Comparison of ENCODE assay signal across 8 mouse cellular contexts in the genomic region with DNA sequence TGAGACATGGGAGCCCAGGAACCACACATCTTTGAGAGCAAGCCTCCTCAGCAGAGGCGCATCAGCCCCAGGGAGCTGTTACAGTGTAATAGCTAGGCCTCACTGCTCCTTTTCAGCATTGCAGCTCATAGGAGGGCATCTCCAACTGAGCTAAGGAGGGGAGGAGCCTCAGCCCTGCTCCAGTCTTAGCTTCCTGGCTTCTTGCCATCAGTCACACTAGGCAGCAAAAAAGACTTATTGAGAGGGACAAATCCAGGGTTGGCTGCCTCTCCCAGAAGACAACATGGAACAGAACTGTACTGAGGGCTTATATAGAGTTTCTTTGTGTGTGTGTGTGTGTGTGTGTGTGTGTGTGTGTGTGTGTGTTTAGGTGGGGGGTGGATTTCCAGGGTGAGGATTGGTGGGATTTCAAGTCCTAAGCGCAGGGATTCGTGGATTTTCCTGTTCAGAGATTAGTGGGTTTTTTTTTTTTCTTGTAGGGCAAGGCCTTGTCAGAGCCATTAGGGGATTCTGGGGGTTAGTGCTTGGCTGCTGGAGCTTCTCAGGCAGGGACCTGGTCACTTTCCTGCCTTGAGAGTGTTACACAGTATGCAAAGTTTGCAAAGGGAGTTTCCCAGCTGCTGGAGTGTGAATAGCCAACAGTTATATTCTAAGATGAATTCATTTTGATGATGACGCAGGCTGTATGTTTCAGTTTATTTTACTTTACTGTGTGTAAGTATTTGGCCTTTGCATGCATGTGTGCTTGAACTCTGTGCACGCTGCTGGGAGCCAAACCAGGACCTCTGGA. TPM values are rescaled to one million over a fixed set of nuclear protein-coding genes. Genes with fewer than 3 reads are reported as not detected.
DNase-seq lines count a peak whose midpoint lies in the region; ATAC-seq lines count a peak whose summit lies in the region.

No protein-coding gene starts in this region.

- 0 out of 2 replicates have a peak, but pooled peaks cover 3% of the 10 kb centered on the region for H3K9me3 ChIP-seq in neural tube, embryonic 11.5 days (ENCODE audit: control insufficient read depth, low read length)

- no peaks in the 10 kb centered on the region for H3K4me1 ChIP-seq in neural tube, embryonic 11.5 days (ENCODE audit: control insufficient read depth, insufficient read depth, low read length)

- H3K4me2 ChIP-seq in neural tube, embryonic 11.5 days (ENCODE audit: low read depth) = no peak overlapping the region

- ATAC-seq in neural tube, embryonic 11.5 days (ENCODE audit: insufficient read depth, low FRiP score, low TSS enrichment) = no peak; the same call in 1 of the 2 replicates

- 85% methylated on average over 5 of the region's 5 CpGs for WGBS in neural tube, embryonic 11.5 days

- no peaks in the 10 kb centered on the region for H3K27me3 ChIP-seq in neural tube, embryonic 11.5 days (ENCODE audit: control insufficient read depth, insufficient read depth, low read length)

- DNase-seq in neural tube, embryonic 11.5 days (ENCODE audit: low spot score) = peak; percentile 13
- DNase-seq in neural tube, embryonic 10.5 days (ENCODE audit: extremely low spot score, low spot score) = no peak
- DNase-seq in adrenal gland, postnatal 14 days = peak; percentile 63
- DNase-seq in frontal cortex, postnatal 14 days (ENCODE audit: low spot score in 2 of 2) = peak; percentile 31 to 35
- DNase-seq in kidney, adult 11 months = peak; percentile 44
- peak; percentile 21 to 31 for DNase-seq in lung, adult 18-20 months
- peak; percentile 75 to 79 for DNase-seq in right cerebral cortex, postnatal 10 days (ENCODE audit: low spot score in 2 of 2)
- no peak for DNase-seq in T-cell, adult 2 months (ENCODE audit: low spot score)

- no peak overlapping the region for H3K9ac ChIP-seq in neural tube, embryonic 11.5 days (ENCODE audit: low read length)

- H3K27ac ChIP-seq in neural tube, embryonic 11.5 days (ENCODE audit: low read depth, low read length) = no peak overlapping the region

- H3K36me3 ChIP-seq in neural tube, embryonic 11.5 days (ENCODE audit: control insufficient read depth, insufficient read depth, low read length) = no peaks in the 10 kb centered on the region; the same call in none of the 2 replicates

- H3K4me3 ChIP-seq in neural tube, embryonic 11.5 days (ENCODE audit: low read depth, low read length) = no peak overlapping the region

RNA-seq across cellular contexts. Expression of a gene that starts 25.2 kb away (rescaled TPM):
- polyA plus RNA-seq in neural tube, embryonic 11.5 days (2014; fragmentation: Nextera tagmentation; extraction: Ambion mirVana) = 38.8 and 39.9 TPM in 2 replicates
- total RNA-seq in adrenal gland, postnatal 14 days (2021) = 42.4 and 43.9 TPM in 2 replicates

Comparison
In these comparisons a context has a peak if more than half of its experiments do, and no peak if none do; other contexts are left out.
1. DNase-seq: peak in neural tube, embryonic 11.5 days (single experiment), adrenal gland, postnatal 14 days (single experiment), frontal cortex, postnatal 14 days (2 of 2), kidney, adult 11 months (single experiment), lung, adult 18-20 months (2 of 2) and right cerebral cortex, postnatal 10 days (2 of 2); none in neural tube, embryonic 10.5 days (single experiment) and T-cell, adult 2 months (single experiment).